Mouse (Mus musculus) olfactory bulb, adult 2 months (tissue): ENCODE results near the gene Tgfa.

ENCODE experiments used
- CTCF ChIP-seq: fragments of 200-500 bp; IDR thresholded peaks from 2 replicates; pipeline ENCODE4 v1.5.1; 2012; ENCODE audit warnings: low read depth, mild to moderate bottlenecking, low read length, moderate library complexity; ENCODE audit not compliant: insufficient read depth
- POLR2A ChIP-seq: fragments of 200-500 bp; IDR thresholded peaks from 2 replicates; pipeline ENCODE4 v1.6.1; 2012; ENCODE audit warnings: mild to moderate bottlenecking, low read depth, low read length, moderate library complexity; ENCODE audit not compliant: insufficient read depth

DNA sequence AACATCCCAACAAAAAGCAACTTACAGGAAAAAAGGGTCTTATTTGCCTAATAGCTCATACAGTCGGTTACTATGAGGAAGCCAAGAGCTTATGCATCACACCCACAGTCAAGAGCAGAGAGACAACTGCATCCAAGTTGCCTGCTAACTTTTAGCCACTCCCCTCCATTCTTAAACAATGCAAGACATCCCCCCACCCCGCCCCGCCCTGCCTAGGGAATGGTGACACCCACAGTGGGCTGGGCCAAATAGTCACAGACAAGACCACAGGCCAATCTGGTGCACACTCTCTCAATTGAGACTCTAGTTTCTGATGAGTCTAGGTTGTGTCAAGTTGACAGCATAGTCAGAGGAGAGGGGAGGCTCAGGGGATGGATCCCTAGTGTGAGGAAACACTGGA is 101.1 kb downstream of the Tgfa start:
- no peak for TF ChIP-seq CTCF
- no peak for TF ChIP-seq POLR2A
